Mouse (Mus musculus): ENCODE measurements around the gene Slc9a5.
A peak's percentile ranks its signal among the peaks of the same experiment; 100 is the strongest.

Gene Slc9a5

DNA sequence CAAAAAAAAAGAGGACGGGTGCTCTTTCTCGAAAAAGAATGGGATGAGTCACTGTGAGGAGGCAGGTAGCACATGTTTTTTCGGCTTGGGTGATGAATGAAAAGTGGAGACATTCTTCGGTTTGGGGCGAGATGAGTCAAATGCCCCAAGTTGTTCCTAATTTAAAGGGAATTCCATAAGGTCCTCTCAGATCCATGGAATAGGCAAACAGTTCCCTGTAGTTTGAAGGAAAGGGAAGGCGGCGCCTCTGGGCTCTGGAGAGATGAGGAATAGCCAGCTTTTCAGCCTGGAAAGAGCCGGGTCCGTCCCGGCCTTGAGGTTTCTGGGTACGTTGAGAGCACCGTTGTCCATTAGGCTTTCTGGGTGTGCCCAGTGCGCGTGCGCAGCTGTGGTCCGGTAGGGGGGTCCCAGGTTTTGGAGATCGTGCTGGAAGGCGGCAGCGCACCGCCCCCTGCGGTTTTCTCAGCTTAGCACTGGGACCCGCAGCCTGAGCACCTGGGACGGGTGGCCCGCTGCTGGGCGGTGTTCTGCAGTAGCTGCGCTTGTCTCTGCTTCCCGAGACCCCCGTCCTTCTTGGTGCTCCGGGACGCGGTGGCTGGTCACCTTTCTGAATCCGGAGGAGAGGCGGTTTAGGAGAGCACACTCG is at the start of gene Slc9a5:
Gene Slc9a5, plus strand, starts transcription at position 394 of the 646 bp plus-strand sequence.
- DNase-seq = peak; percentile 79

DNA sequence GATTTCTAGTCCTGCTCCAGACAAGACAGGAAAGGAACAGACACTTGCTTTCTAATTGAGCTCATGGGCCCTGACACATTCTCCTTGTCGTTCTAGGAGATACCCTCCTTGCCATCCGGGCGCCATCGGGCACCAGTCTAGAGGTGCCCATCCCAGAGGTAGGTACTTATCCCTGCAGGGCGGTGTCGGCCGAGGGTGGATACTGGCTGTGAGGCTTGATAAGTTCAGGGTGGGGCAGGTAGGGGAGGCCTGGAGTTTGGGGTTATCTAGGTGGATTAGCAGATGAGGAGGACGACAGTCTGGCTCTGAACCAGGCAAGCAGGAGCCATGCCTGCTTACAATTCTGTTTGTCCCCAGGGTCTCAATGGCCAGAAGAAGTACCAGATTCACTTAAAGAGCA is 48.7 kb upstream of the Slc9a5 start:
- no peak for DNase-seq

DNA sequence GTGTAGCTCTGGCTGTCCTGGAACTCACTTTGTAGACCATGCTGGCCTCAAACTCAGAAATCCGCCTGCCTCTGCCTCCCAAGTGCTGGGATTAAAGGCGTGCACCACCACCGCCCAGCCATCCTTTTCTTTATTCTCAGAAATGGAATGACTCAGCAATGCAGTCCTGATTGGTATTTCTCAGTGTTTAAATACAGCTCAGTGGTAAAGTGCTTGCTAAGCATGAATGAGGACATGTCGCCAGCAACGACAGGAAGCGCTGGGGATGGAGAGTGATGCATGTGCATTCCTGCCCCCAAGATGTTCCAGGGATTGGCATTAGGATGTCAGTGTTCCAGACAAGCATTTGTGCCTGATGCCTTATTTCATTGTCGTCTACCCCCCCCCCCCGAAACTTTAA is 45.2 kb upstream of the Slc9a5 start:
- DNase-seq = no peak

DNA sequence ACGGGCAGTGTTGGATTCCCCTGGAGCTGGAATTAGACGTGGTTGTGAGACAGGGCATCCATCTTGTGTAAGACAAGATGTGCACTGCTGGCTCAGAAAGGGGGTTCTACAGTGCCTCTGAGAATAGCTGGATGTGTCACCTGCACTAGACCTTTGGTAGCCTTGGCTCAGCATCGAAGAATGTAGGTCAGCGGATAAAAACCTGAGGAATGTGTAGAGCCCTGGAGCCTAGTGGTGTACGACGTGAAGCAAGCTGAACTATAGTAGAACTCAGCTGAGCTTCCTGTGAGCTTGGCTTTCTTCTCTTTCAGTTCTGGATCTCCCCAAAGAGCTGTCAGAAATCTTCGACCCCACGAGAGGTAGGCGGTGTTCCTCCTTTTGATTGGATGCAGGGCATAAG is 44.8 kb upstream of the Slc9a5 start:
- no peak for DNase-seq

DNA sequence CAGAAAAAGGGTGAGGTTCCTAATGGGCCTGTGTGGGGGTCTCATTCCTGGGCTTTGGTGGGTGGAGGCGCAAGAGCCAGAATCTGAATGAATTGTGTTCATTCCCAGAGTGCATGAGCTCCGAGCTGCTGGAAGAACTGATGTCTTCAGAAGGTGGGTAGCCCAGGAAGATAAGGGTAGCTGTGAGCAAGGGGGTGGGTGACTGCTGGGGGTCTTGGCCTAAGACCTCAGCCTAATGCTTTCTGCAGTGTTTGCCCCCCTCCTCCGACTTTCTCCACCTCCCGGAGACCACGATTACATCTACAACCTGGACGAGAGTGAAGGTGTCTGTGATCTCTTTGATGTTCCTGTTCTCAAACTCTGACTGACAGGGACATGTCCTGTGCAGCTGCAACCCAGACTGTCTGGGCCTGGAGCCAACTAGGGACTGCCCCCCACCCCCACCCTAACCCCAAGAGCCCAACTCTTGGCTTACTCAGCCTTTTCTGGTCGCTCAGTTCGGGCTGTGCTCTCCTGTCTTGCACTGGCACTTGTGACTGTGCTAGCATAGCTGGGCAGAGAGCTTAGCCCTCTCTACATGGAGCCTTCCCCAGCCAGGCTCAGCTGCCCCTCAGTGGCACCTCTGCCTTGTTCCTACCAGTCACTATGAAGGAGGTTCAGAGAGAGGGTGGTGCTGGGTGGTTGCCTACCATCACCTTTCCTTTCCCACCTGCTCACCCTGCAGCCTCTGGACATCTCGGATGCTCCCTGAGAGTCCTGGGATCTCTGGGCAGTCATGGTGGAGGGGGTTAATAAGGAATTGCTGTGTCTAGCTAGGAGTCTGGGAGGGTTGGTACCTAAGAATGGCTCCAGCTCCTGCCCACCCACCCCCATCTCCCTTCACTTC is 44.1 kb upstream of the Slc9a5 start:
- DNase-seq = no peak

DNA sequence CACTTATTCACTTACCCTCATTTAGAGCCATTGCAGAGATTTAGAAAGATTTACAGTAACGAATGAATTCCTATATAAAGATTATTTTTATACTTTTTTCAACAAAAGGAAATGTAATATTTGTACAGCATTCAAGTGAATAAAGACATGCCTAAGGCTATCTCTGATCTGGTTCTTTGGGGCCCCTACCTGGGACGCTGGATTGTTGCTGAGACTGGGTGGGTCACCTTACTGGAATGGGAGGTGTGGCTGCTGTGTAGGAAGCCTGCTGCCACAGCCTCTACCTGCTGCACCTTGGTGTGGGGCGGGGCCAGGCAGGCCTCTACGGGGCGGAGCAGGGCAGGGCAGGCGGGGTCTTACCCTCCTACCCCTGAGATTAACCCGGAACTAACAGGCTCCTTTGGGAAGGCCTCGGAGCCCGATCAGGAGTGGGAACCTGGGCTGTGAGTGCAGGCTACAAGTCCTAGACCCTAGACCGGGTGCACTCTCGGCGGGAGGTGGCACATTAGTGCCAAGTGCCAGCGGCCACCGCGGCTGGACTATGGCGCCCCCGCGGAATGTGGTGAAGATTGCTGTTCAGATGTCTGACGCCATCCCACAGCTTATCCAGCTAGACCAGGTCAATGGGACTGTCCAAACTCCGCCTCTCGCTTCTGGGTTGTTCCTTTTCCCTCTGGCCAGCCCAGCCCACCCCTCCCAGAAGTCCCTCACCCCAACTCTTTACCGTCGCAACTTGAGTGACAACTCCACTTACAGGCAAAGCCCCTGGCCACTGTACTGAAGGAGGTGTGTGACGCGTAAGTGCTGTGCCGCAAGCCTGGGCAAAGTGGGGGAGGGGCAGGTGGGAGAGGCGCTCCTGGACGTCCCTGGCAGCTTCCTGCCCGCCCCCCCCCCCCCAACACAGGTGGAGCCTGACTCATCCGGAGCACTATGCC is 43.2 kb upstream of the Slc9a5 start, which contains the start of gene Elmo3:
Gene Elmo3, plus strand, starts transcription at position 391 of the 935 bp plus-strand sequence.
- DNase-seq = peak; percentile 61

DNA sequence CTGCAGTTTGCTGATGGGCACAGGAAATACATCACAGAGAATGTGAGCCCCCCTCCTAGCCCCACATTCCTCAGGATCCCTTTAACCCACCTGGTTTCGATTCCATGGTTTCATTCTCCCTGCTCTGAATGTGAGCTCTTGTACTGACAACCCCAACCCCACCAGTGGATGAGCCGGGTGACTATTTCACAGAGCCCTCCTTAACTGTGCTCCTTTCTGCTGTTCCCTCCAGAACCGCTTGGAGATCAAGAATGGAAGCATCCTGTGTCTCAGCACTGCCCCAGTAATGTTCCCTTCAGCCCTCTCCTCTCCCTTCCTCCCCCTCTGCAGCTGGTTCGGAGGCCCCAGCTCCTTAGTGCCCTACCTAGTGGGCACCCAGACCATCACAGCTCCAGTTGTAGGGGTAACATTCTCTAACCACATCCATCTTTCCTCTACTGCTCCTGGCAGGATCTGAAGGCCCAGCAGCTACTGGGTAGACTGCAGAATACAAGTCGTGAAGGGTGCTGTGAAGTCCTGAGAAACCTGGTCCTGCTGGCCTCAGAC is 42.4 kb upstream of the Slc9a5 start:
- no peak for DNase-seq

DNA sequence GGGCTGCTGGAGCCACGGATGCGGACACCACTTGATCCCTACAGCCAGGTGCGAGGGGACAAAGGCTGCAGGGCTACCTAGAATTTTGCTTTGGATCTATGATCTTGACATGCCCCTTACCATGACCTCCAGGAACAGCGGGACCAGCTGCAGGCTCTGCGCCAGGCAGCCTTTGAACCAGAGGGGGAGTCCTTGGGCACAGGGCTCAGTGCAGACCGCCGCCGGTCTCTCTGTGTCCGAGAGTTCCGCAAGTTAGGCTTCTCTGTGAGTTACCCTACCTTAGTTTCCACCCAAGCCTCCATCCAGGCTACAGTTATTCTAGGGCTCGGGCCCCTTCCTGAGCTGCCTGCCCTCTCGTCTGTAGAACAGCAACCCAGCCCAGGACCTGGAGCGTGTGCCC is 41.0 kb upstream of the Slc9a5 start:
- no peak for DNase-seq

DNA sequence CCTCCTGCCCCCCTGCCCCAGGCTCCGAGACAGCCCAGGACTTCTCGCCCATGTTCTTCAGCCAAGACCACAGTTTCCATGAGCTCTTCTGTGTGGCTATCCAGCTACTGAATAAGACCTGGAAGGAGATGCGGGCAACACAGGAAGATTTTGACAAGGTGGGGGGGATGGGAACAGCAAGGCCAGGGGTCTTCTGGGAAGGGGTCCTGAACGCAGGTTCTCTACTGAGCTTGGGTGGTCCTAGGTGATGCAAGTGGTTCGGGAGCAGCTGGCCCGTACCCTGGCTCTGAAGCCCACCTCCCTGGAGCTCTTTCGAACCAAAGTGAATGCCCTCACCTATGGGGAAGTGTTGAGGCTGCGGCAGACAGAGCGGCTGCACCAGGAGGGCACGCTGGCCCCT is 40.2 kb upstream of the Slc9a5 start:
- no peak for DNase-seq

DNA sequence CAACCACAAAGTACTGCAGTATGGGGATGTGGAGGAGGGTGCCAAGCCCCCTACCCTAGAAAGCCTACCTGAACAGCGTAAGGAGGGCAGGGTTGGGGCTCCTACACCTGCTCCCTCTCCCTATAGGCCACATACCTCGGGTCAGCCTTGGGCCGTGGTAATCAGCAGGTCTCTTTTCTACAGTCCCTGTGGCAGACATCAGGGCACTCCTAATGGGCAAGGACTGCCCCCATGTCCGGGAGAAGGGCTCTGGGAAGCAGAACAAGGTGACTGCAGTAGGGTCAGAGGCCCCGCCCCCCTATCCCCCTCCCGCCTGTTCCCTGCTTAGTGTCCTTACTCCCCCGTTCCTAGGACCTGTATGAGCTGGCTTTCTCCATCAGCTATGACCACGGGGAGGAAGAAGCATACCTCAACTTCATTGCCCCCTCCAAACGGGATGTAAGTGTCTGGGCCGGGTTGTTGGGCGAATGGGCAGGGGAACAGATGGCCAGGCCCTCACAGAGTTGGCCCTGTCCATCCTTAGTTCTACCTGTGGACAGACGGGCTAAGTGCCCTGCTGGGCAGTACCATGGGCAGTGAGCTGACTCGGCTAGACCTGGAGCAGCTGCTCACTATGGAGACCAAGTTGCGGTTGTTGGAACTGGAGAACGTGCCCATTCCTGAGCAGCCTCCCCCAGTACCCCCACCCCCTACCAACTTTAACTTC is 39.3 kb upstream of the Slc9a5 start:
- no peak for DNase-seq

DNA sequence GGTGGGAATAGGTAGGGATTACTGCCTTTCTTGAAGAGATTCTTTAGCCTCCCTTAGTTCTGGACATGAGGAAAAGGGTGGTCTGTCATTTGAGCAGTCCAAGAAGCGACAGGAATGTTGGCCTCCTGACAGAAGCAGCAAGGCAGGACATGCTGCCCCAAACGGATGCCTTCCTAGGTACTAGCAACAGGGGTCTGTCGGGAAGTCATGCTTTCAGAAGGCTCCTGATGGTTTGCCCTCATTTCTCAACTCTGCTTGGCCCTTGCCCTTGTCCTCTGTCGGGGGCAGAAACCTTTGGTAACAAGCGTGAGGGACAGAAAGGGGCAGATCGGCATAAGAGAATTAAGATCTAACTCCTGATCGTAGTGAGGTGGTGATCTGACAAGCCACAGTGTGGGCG is 38.5 kb upstream of the Slc9a5 start:
- DNase-seq = no peak

DNA sequence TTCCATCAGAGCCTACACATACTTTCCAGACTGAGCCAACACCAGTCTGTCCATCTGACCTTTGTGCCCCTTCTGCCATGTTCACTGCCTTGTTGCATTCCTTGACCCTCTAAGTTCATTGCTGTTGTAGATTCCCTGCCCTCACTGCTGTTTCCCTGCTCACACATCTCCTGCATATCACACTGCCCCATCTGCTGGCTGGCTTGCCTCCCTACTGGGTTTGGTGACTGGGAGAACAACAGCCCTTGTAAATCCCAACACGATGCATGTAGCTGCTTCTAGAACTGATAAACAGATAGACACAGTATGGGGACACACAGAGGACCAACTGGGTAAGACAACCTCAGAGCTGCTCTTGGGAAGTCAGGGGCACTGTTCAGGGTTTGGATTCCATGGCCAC is 36.9 kb upstream of the Slc9a5 start:
- DNase-seq = no peak

DNA sequence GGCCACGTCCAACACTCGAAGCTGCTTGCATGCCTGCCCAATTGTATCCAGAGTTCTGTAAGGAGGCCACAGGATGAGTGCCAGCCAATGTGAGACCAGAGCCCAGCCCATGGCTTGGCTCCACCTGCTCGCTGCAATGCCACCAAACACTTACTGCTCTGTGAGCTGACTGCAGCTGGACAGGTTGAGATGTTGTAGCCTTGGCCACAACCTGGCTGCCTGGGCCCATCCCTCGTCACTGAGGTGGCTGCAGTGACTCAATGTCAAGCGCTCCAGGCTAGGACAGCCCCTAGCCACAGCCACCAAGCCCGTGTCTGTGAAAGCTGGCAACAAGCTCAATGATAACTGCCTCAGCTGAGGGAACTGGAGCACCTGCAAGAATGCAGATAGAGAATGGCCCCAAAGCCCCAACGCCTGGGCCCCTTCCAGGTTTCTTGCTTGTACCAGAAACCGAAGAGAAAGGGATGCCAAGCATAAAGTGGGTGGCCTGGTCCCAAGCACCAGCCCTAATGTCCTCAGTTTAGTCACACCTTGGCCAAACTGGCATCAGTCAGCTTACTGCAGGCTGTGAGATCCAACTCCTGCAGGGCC is 35.7 kb upstream of the Slc9a5 start:
- DNase-seq = no peak

DNA sequence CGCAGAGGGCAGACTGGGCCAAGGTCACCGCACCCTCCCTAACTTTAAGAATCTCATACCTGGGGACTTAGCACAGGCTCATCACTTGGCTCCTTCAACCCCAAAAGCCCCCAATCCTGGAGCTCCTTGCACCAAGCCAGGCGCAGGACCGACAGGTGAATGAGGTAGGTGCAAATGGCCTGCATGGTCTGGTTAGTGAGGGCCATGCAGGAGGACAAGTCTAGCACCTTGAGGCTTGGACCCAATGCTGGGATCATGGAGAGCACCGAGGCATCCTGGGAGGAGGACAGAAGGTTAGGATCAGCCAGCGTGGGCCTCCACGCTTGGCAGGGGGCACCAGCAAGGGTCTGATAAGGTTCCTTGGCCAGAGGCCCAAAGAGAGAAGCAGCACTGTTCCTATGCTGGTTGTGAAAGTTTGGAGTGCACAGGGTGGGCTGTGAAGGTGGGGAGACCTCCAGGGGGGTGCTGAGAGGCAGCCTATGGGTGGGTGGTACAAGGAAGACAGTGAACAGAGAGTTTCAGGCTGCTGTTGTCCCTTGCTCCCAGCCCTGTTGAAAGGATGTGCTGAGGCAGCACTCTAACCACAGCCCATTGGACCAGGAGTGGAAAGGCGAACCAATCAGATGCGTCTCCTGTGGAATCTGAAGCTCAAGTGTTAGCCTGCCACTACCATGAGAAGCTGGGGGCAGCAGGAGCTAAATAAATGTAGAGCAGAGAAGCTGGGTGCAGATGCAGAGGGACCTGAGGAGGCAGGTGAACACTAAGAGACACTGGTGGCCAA is 34.8 kb upstream of the Slc9a5 start:
- DNase-seq = no peak

DNA sequence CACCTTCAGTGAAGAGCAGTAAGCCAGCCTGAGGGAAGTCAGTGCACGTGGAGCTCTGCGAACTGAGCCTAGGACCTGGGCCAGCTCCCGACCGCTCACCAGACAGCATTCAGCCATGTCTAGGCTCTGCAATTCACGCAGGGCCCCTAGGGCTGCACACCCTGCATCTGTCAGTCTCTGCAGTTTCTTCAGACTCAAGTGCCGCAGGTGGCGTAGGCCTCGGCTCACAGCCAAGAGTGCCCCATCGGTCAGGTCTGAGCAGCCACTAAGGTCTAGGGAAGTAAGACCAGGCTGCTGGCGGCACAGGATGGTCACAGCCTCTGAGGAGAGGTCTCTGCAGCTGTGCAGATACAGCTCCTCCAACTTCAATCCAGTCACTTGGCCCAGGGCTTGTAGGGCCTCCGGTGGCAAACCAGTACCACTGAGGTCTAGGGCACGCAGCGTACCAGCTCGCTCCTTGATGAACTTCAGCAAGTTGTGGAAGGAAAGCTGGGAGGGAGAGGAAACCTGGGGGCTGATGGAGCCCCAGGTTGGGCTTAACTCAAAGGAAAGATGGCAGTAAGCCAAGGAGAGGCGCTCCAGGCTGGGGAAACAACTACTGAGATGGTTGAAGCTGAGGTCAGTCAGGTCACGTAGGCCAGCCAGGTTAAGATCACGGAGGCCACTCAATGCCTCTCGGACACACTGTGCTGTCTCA is 33.4 kb upstream of the Slc9a5 start:
- DNase-seq = no peak

DNA sequence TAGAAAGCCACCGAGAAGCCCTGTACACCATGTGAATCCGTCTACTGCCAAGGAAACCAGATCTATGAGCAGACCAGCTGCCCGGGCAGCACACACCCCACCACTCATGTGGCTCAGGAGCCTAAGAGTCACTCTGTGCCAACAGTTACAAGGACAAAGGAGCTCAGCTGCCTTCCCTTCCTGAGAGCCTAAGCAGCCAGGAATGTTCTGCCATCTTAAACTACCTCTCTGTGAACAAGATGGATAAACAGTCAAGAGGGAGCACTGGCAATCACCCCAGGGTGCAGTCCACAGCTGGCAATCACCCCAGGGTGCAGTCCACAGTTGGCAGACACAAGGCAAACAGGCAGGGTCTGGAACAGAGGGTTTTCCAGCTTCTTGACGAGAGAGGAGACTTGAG is 30.7 kb upstream of the Slc9a5 start:
- no peak for DNase-seq

DNA sequence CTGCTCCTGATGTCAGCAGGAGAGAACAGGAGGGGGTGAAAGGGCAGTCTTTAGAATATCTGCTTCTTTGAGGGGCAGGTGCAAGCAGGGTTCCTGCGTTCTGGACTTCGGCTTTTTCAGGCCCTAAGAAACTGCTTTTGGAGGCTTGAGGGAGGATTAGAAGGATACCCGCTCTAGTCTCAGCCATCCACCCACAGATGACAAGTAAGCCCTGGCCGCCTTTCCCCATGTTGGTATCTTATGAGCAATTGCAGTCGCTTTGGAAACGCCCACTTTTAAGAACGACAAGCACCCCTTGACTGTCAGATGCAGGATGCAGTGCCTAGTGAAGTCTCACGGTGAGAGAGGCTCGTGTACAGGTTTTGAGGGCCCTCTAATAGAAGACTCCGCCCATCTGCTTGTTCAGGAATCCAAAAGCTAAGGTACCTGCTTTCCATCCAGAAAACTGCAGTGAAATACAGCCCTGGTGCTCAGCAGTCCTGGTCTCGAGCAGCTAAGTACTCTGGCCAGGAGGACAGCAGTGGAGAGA is 29.9 kb upstream of the Slc9a5 start:
- DNase-seq = no peak

DNA sequence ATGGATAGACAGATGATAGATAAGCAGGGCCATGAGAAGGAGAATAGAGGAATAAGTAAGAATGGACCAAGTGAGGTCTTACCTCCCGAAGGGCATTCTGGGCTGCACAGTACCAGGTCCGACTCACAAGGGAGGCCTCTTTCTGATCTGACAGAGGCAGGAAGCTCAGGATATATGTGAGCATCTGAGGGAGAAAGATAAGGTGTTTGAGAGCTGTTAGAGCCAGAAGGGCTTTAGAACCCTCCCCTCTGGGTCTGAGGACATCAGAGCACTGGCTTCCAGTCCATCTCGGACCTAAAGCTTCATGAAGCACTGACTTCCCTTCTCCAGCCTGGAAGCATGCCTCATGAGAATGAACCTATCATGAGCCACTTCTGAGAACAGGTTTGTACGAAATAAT is 25.5 kb upstream of the Slc9a5 start:
- no peak for DNase-seq

DNA sequence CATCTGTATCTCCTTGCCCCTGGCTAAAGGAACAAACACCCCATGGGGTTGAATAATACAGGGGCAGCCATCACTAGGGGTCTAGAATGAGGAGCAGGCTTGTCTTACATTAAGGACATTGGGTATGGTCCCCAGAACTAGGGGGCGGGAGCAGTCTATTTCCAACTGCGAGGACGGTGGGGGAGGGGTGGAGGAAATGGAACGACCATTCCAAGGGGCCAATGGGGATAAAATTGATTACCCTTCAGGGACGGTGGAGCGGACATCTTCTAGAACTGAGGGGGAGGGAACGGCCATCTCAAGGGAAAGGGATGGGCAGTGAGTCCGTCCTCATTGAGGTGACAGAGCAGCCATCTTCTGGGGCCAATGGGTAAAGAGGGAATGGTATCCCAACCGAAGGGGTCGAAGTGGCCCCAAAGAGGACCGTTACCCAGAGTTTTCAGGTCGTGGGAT is 23.0 kb upstream of the Slc9a5 start:
- DNase-seq = no peak

DNA sequence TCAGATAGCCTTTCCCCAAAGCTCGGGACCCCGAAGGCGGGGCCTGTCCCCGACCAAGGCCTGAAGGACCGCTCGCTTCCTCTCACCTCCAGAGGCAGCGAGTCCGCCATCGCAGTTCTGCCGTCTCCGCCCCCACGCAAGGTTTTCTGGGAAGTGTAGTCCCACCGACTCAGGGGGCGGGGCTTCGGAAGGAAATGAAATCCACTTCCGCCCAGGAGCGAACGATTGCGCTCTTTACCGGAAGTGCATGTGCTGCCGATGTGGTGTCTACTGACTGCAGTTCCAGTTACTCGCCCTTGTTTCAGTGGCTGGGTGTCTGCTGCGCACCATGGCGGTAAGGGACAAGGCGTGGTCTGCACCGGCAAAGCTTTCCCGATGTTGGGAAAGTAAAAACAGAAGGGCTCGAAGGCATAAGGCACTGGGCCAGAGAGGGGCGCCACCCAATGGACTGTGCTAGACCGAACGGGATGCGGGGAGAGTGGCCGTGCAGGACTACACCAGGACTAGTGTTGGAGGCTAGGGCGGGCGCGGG is 22.4 kb upstream of the Slc9a5 start, which contains the start of the genes Lrrc29 and Tmem208:
Gene Lrrc29, minus strand, starts transcription at position 138 of the 532 bp plus-strand sequence.
Gene Tmem208, plus strand, starts transcription at position 214 of the 532 bp plus-strand sequence.
- peak; percentile 97 for DNase-seq

All from retina, postnatal 1 day (tissue).